Mouse (Mus musculus): ENCODE measurements at regions not wholly inside any gene's neighbourhood (a gene's known extent, or its start where the extent isn't known, plus 50 kb on each side); places are given as distances from the start of the nearest gene placed in this dataset.
"Not testable (repeated sequence)": the region's sequence is repeated elsewhere in the genome, so short reads cannot be mapped to it uniquely, and the experiment has no call there.

DNA sequence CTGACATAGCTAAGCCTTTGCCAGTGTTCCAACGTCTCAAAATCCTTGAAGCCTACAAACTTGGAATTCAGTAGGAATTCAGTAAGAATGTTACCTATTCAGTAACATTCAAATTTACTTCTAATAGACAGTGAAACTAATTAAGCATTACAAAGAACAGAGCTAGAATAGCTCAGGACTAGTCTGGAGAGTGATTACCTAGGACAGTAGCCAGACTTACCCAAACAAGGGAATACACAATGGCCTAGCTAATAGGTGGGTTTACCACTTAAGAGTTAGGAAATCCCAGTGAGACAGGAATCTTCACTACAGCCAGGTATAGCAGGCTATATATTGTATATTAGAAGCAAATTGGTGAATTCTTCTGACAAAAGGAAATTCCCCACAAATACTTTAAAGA is 182.4 kb downstream of the Rab10 start:
- not testable (repeated sequence) for TF ChIP-seq EP300, CTCF (IDR thresholded peaks at IDR 0.05)
